Mouse (Mus musculus): ENCODE data around the gene Sprr2i.

DNA sequence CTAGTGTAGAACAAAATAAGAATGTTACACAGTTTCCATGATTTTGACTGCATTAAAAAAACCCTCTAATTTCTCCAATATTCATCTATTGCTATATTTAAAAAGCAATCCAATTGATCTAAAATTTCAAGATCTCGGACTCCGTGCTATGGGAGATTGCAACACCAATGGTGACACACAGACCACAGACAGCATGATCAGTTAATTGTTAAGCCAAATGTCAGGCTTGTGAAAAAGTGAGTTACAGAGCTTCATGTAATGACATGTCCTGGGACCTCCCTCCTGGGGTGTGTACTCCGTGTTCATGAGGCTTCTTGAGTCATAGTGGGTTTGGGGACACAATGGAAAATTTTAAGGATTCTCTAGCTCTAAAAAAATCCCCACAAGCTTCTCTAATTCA lies 32.4 kb downstream of the Sprr2i start:
- no peak for TF ChIP-seq CTCF (IDR thresholded peaks at IDR 0.05; ENCODE audit: low read depth, low read length)
- no peak for TF ChIP-seq POLR2A (IDR thresholded peaks at IDR 0.05; ENCODE audit: borderline replicate concordance, low read depth, low read length)

All from bone marrow macrophage, adult 2 months (primary cell).